Mouse (Mus musculus): Measurements from ENCODE around the gene Hmgcs1.
"Not testable (repeated sequence)": the region's sequence is repeated elsewhere in the genome, so short reads cannot be mapped to it uniquely, and the experiment has no call there.

The Hmgcs1 gene

GRCm38 (mm10) chr13:119690039-119690728 is at the start of gene Hmgcs1:
Gene Hmgcs1, plus strand, starts transcription at chr13:119690379.
- DNase-seq = peak; percentile 97 to 98

DNA sequence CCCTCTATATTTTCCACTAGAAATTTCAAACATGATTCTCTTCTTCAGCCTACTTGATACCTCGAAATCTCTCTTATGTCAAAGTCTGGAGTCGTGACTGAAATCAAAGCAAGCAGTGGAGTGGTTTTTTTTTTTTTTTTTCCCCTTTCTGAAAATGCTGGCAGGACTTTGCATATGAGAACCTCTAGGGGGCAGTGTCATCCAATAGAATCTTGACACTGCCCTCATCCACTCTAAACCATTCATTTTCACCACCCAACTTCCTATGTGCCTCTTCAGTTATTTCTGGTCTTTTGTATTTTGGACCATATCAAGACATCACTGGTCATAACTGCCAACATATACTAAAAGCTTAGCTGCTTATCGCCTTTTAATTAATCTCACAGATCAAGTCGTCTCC is 49.7 kb upstream of the Hmgcs1 start:
- no peak for DNase-seq

DNA sequence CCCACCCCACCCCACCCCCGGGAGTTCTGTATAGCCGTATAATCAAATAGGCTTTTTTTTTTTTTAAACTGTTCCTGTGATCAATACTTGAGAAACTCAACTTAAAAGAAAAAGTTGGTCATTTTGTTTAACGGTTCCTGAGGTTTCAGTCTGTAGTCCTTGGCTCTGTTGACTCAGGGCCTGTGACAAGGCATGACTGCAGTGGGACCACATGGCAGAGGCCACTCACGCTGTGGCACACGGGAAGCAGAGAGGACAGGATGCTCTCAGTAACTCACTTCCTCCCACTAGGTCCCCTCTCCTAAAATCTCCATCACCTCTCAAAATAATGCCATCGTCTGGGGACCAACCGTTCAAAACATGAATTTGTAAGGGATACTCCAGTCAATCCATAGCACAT is 49.0 kb upstream of the Hmgcs1 start:
- no peak for DNase-seq

- no peak for DNase-seq
Measured at GRCm38 (mm10) chr13:119644769-119645168, 45.4 kb upstream of the Hmgcs1 start.

DNA sequence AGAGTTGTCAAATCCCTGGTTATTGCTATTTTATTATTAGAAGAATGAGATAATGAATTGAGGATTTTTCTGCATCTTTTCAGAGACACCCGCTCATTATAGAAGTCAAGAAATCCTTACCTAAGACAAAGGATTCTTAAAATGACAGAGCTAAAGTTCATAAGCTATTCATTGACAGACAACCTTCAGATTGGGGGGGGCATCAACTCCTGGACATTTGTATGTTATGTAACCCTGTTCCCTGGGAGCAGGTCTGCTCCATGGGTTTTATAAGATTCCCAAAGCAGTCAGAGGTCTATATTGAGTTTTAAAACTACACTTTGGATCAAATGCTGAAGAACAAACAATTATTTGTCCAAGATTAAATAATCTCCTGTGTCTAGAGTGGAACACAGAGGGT is 43.7 kb upstream of the Hmgcs1 start:
- DNase-seq = no peak

DNA sequence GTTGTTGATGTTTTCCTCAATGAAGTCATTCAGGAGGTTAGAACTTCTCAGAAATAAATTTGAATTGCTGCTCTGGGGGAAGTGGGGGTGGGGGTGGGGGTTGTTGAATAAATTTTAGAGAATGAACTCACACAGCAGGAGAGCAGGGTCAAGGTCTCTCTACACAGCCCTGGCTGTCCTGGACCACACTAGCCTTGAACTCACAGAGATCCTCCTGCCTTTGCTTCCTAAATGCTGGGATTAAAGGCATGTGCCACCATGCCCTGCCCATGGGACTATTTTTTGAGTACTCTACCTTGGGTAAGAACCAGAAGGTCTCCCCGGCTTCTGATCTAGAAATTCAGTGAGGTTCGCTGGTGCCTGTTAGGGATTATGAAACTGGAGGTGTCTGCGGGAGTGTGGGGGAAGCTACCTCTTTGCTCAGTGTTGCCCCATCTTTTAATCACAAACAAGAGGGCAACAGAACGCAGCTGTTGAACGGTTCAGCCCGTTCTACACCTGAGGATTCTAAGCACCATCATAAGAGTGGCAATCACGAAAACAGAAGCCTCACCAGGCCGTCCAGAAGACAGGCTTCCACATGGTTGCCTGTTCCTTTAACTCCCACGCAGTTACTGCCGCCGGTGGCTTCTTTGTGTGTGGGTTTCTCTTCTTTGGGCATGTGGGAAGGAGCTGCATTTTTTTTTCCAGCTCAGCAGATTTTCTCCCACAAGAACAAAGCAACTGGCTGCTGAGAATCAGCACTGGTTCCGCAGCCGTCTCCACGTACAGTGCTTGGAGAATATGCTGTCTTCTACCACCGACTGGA is 41.1 kb upstream of the Hmgcs1 start:
- DNase-seq = no peak

GRCm38 (mm10) chr13:119649699-119650046 is 40.5 kb upstream of the Hmgcs1 start:
- no peak for DNase-seq

DNA sequence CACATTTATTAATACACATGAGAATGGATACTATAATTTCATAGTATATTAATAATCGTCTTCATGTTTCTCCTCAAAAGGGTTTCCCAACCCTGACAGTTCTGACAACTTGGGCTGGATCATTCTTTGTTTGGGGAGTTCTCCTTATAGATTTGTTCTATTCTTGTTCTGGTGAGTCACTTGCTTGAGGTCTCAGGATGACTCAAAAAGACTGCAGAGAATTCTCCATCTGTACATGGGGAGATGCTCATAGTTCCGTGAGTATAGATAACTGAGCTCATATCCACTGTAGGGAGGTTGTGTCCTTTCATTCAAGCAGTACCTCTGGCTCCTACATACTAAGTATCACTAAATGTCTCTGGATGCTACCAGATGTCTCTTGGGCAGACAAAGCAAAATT is 35.4 kb upstream of the Hmgcs1 start:
- no peak for DNase-seq

- DNase-seq = no peak
Measured at GRCm38 (mm10) chr13:119656246-119656645, 33.9 kb upstream of the Hmgcs1 start.

- no peak for DNase-seq
Measured at GRCm38 (mm10) chr13:119656846-119657416, 33.2 kb upstream of the Hmgcs1 start.

DNA sequence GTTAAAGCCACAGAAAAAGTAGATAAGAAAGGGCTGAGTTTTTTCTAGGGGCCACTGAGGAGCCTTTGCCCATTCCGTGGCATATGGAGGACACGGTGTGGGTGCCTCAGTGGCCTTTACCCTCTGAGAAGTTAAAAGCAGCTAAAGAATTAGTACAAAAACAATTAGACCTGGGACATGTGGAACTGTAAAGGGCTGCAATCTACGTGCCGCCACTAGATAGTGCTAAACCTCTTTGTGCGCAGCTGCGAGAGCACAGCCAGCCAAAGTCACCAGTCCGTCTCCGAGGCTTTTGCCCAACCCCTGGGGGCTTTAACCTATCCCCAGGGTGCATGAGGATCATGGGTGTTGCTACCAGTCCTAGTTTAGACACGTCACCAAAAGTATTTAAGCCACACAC is 28.8 kb upstream of the Hmgcs1 start:
- not testable (repeated sequence) for DNase-seq

- DNase-seq = no peak
Measured at GRCm38 (mm10) chr13:119678794-119679193, 11.4 kb upstream of the Hmgcs1 start.

DNA sequence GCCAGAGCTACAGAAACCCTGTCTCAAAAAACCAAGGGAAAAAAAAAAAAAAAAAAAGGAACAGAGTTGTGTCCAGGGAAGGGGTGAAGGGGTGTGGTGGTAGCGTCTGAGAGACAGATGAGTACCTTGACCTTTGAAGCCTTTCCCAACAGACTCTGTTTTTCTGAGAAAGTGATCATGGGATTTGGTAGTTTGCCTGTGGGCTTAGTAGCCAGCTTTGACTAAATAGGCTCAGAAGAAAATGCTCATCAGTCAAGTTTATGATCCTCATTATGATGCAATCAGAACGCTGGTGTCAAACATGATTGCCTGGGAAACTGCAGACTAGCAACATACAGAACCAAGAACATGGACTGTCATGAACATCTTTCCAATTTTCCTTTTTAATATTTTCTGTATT is 10.5 kb upstream of the Hmgcs1 start:
- no peak for DNase-seq

- no peak for DNase-seq
Measured at GRCm38 (mm10) chr13:119681161-119681560, 9.0 kb upstream of the Hmgcs1 start.

GRCm38 (mm10) chr13:119684416-119685177 is 5.6 kb upstream of the Hmgcs1 start:
- DNase-seq = no peak

DNA sequence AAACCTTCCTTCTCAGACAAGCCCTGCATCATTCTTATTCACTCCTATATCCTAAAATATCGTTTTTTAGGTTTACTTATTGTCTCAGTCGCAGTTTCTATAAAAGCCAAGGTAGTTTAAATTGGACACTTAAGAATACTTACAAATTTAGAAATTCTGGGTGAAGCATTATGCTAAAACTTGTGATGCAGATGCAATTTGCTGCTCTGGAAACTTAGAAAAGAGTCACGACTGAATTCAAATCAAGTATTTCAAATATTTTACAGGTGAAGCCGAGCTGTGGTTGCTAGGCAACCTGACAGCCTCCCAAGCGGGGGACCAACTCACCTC is 505 bp upstream of the Hmgcs1 start:
- no peak for DNase-seq

DNA sequence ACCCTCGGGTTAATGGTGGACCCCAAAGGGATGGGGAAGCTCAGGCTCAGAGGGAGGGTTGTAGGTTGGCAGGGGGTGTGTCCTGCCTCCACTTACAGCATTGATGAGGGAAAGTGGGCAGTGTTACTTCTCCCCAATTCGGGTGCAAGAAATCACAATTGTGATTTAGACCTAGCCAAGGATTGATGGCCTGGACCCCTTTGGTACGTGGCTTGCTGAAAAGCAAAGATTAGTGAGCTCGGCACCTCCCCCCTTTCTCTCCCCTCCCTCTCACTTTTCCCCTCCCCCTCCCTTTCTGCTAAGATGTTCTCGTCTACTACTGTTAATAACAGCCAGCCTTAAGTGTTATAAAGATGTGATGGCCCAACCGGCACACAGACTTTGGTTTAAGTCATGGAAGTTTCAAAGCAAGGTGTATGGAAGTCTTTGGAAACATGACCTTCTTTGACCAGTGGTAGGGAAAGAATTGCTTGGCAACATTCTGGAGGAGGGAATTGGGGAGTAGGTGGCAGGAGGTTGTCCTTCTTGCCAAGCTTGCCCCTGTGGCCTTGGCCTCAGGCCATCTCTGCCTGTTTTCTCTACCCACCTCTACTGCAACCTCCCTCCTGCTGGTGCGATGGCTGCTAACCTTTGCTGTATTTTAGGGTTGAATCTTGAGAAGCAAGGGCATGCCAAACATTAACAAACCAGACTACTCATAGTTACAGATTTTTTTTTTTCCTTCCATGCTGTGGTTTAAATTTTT is 869 bp downstream of the Hmgcs1 start:
- DNase-seq = no peak

GRCm38 (mm10) chr13:119691958-119692357 is 1.8 kb downstream of the Hmgcs1 start:
- DNase-seq = not testable (repeated sequence)

- no peak for DNase-seq
Measured at GRCm38 (mm10) chr13:119695676-119696075, 5.5 kb downstream of the Hmgcs1 start.

DNA sequence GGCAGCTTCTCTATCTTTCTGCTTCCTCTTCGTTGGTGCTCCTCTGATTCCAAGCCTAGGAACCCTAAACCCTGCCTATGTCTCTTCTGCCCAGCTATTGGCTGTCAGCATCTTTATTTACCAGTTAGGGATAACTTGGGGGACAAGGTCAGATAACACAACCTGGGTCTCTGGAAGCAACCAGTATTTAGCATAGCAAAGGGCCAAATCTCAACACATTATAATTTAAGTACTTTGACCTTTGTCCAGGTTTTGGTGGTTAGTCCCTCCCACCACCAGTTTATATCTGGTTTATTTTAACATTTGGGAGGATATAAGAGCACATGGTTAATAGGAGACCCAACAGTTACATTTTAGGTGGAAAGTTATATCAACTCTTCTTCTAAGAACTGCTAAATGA is 6.3 kb downstream of the Hmgcs1 start:
- no peak for DNase-seq

DNA sequence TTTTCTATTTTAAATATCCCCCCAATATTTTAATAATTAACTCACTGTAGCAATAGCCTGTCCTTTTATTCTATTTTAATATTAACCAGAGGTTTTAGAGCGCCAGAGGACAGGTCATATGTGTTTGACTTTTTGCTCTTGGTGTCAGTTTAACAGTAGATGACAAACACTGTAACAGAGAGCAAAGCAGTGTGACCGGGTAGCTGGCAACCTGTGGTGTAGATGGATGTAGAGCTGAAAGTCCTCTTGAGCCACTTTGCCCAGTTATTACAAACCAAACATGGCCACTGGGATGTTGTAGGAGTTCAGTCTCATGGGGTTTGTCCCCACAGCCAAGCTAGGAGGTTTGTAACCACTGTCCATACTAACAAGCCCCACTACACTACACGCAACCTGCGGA is 8.3 kb downstream of the Hmgcs1 start:
- DNase-seq = no peak

GRCm38 (mm10) chr13:119704280-119704679 is 14.1 kb downstream of the Hmgcs1 start:
- DNase-seq = no peak
